Mouse (Mus musculus) neural tube, embryonic 11.5 days (tissue): ENCODE measurements at regions not wholly inside any gene's neighbourhood (a gene's known extent, or its start where the extent isn't known, plus 50 kb on each side); places are given as distances from the start of the nearest gene placed in this dataset.

Experiments used
- ATAC-seq: fragments of 200-750 bp; cut with Nextera tagmentation; 2 replicates; pipeline ENCODE4 v1.8.0; 2017; ENCODE audit warnings: moderate number of reproducible peaks, mild to moderate bottlenecking, moderate TSS enrichment, moderate library complexity; ENCODE audit not compliant: insufficient read depth, low FRiP score, low TSS enrichment
- DNase-seq: peaks from one replicate; pipeline ENCODE4 v3.0.0-alpha.2; 2015; ENCODE audit warnings: low spot score
- H3K27ac ChIP-seq: fragments of 300-500 bp; sonication (generic); 2 replicates; pipeline ENCODE4 v1.5.1; 2014; ENCODE audit warnings: low read depth, mild to moderate bottlenecking, low read length
- H3K27me3 ChIP-seq: fragments of 300-500 bp; sonication (generic); 2 replicates; pipeline ENCODE4 v1.6.1; 2014; ENCODE audit warnings: mild to moderate bottlenecking, low read length, mixed read lengths; ENCODE audit not compliant: control insufficient read depth, insufficient read depth
- H3K36me3 ChIP-seq: fragments of 300-500 bp; sonication (generic); 2 replicates; pipeline ENCODE4 v1.6.1; 2014; ENCODE audit warnings: mild to moderate bottlenecking, low read length, moderate library complexity, mixed read lengths; ENCODE audit not compliant: control insufficient read depth, insufficient read depth
- H3K4me1 ChIP-seq: fragments of 300-500 bp; sonication (generic); 2 replicates; pipeline ENCODE4 v1.6.1; 2014; ENCODE audit warnings: low read length, mixed read lengths; ENCODE audit not compliant: control insufficient read depth, insufficient read depth
- H3K4me2 ChIP-seq: fragments of 300-500 bp; sonication (generic); 2 replicates; pipeline ENCODE4 v1.6.1; 2014; ENCODE audit warnings: low read depth, mild to moderate bottlenecking, moderate library complexity
- H3K4me3 ChIP-seq: fragments of 300-500 bp; sonication (generic); 2 replicates; pipeline ENCODE4 v1.5.1; 2014; ENCODE audit warnings: low read depth, low read length
- H3K9ac ChIP-seq: fragments of 300-500 bp; sonication (generic); 2 replicates; pipeline ENCODE4 v1.6.1; 2014; ENCODE audit warnings: mild to moderate bottlenecking, low read length
- H3K9me3 ChIP-seq: fragments of 300-500 bp; sonication (generic); 2 replicates; pipeline ENCODE4 v1.6.1; 2016; ENCODE audit warnings: low read length; ENCODE audit not compliant: control insufficient read depth
- WGBS: fragments of 180-500 bp; shearing (Covaris S2); extraction: QIAGEN DNeasy Blood & Tissue Kit; methylation state at CpG from one replicate; pipeline ENCODE4 v1.1.7; 2014; 5-methylcytosine and 5-hydroxymethylcytosine counted together

GRCm38 (mm10) chr4:125439856-125440255, 50.6 kb upstream of the Grik3 start:
- WGBS: 27% methylated on average over 9 of the region's 9 CpGs
- Histone ChIP-seq H3K9ac (no peak overlapping the region), H3K4me3 (no peak overlapping the region), H3K27me3 (no peaks in the 10 kb centered on the region), H3K36me3 (no peaks in the 10 kb centered on the region), H3K4me2 (no peak overlapping the region), H3K4me1 (0 out of 2 replicates have a peak, but pooled peaks cover 5% of the 10 kb centered on the region), H3K9me3 (no peaks in the 10 kb centered on the region), H3K27ac (no peak overlapping the region)
- ATAC-seq (no peak), DNase-seq (no peak)

DNA sequence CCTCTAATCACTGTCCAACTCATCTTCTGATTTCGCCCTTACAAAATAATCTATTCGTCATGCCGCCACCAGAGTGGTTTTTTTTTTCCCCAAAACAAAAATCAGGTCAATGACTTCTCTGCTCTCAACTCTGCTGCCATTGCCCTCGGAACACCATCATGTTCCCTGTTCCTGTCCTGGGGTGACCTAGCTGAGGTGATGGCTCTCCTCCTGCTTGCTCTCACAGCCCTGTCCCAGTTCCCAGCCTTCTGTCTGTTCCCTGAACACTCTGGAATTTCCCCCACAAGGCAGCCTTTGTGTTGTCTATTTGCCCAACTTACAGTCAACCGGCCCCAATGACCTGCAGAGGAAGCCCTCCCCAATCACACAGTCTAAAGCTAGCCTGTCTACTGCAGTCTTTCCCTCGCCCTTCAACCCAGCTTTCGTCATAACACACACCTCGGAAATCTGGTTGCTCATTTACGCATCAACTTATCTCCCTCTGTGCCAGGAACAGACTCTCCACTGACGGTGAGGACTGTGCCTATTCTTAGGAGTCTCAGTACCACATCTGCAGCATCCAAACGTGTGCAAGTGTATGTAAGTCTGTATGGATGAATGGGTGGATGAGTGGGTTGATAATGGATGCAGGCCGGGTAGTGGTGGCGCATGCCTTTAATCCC, 53.2 kb upstream of the Grik3 start:
- Histone ChIP-seq H3K4me2 (no peak overlapping the region), H3K27ac (no peak overlapping the region), H3K9ac (no peak overlapping the region), H3K27me3 (no peaks in the 10 kb centered on the region), H3K4me3 (no peak overlapping the region), H3K36me3 (no peaks in the 10 kb centered on the region), H3K4me1 (0 out of 2 replicates have a peak, but pooled peaks cover 5% of the 10 kb centered on the region), H3K9me3 (no peaks in the 10 kb centered on the region)
- ATAC-seq: no peak
- DNase-seq: no peak
- WGBS: 83% methylated on average over 13 of the region's 13 CpGs

GRCm38 (mm10) chr4:125433511-125433910, 57.0 kb upstream of the Grik3 start:
- 28% methylated on average over 3 of the region's 3 CpGs for WGBS
- no peak for ATAC-seq
- no peak overlapping the region for H3K27ac ChIP-seq

GRCm38 (mm10) chr4:125431648-125432047, 58.9 kb upstream of the Grik3 start:
- Histone ChIP-seq H3K27ac (no peak overlapping the region), H3K4me3 (no peak overlapping the region), H3K36me3 (no peaks in the 10 kb centered on the region), H3K9ac (no peak overlapping the region), H3K9me3 (no peaks in the 10 kb centered on the region), H3K4me2 (no peak overlapping the region), H3K4me1 (no peaks in the 10 kb centered on the region), H3K27me3 (no peaks in the 10 kb centered on the region)
- no peak for ATAC-seq
- DNase-seq: no peak

More at GRCm38 (mm10) chr4:125433511-125433910, 57.0 kb upstream of the Grik3 start:
- DNase-seq: no peak
- Histone ChIP-seq H3K9ac (no peak overlapping the region), H3K9me3 (no peaks in the 10 kb centered on the region), H3K4me3 (no peak overlapping the region), H3K4me2 (no peak overlapping the region), H3K27me3 (no peaks in the 10 kb centered on the region), H3K4me1 (no peaks in the 10 kb centered on the region), H3K36me3 (no peaks in the 10 kb centered on the region)

DNA sequence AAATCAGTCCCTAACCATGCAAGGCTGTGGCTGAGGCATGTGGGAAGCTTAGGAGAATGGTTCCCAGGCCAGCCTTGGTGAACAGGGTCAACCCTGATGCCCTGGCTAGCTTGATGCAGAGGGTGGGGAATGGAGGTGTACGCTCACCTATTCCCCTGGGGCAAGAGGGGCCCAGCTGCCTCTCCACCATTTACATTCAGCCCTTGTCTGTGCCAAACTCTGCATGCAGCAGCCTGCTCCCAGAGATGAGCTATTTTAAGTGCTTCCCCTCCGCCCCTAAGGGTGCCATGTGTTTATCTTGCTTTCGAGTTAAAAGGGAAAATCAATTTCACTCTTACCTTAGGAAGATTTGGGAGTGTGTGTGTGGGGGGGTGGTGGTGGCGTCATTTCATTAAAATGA, 59.7 kb upstream of the Grik3 start:
- no peak overlapping the region for H3K4me2 ChIP-seq
- 70% methylated on average over 4 of the region's 4 CpGs for WGBS

DNA sequence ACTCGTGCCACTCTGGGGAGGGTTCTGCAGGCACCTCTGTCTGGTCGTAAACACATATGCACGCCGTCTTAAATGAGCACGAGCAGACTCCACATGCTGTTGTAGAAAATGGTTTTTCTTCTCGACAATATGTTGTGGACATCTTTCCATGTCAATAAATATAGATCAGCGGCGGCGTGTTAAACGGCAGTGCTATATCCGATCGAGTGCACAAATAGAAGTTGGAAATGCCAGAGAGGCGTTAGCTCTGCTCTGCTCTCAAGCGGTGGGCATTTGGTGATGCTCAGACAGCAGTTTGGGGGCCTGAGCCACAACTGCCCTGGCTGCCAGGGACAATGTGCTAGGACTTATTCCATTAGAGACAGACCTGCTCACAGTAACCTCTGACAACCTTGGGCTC, 61.8 kb upstream of the Grik3 start:
- H3K4me3 ChIP-seq: no peak overlapping the region
- H3K4me1 ChIP-seq: no peaks in the 10 kb centered on the region
- DNase-seq: no peak
- ATAC-seq: no peak
- H3K9me3 ChIP-seq: no peaks in the 10 kb centered on the region
- no peak overlapping the region for H3K4me2 ChIP-seq
- no peaks in the 10 kb centered on the region for H3K36me3 ChIP-seq
- H3K9ac ChIP-seq: no peak overlapping the region
- no peak overlapping the region for H3K27ac ChIP-seq
- 88% methylated on average over 14 of the region's 14 CpGs for WGBS
- H3K27me3 ChIP-seq: no peaks in the 10 kb centered on the region

More for the DNA sequence above, 59.7 kb upstream of the Grik3 start:
- Histone ChIP-seq H3K4me3 (no peak overlapping the region), H3K4me1 (no peaks in the 10 kb centered on the region), H3K9ac (no peak overlapping the region), H3K27ac (no peak overlapping the region), H3K36me3 (no peaks in the 10 kb centered on the region), H3K9me3 (no peaks in the 10 kb centered on the region), H3K27me3 (no peaks in the 10 kb centered on the region)
- ATAC-seq (no peak), DNase-seq (no peak)

- H3K27me3 ChIP-seq: no peaks in the 10 kb centered on the region
- H3K4me3 ChIP-seq: no peak overlapping the region
- H3K4me2 ChIP-seq: no peak overlapping the region
- ATAC-seq: no peak
- H3K4me1 ChIP-seq: no peaks in the 10 kb centered on the region
- H3K9me3 ChIP-seq: no peaks in the 10 kb centered on the region
- WGBS: 56% methylated on average over 5 of the region's 5 CpGs
- H3K36me3 ChIP-seq: no peaks in the 10 kb centered on the region
- DNase-seq: no peak
- H3K9ac ChIP-seq: no peak overlapping the region
- H3K27ac ChIP-seq: no peak overlapping the region
These were observed 69.8 kb upstream of the Grik3 start for GRCm38 (mm10) chr4:125420561-125421241.

DNA sequence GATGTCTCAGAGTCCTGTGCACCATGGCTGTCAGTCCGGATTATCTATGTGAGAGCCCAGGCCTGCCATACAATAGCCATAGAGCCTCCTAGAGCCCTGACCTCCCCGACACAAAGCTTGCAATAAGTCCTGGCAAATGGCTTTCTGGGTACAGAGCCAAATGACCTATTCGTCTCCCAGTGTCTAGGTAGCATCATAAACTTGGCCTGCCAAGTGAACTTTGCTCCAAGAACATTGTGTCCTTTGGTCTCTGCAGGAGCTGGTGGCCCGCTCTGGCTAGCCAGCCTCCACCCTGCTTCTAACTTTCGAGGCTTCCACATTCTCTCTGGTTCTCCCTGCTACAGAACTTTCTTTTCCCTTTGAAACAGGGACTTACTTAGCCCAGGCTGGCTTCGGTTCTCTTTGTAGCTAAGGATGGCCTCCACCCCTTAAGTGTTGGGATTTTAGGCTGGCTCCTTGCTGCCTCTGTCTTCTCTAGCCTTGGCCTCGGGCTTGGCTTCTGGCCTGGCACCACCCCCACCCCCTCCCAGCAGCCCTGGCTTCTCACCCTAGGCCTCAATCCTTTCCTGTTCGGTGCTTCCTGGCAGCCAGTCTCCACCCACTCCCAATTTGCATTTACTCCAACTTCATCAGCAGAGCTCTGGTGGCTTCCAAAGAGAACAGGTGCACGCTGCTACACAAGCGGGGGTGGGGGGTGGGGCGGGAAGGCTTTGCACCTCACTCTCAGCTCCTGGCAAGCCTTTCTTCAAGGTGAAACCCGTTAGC, 70.8 kb upstream of the Grik3 start:
- no peak for DNase-seq
- WGBS: 44% methylated on average over 12 of the region's 12 CpGs
- no peaks in the 10 kb centered on the region for H3K27me3 ChIP-seq

More for the DNA sequence above, 70.8 kb upstream of the Grik3 start:
- Histone ChIP-seq H3K9ac (no peak overlapping the region), H3K9me3 (no peaks in the 10 kb centered on the region), H3K4me1 (peaks cover 4% of the 10 kb centered on the region; the same call in 1 of the 2 replicates), H3K36me3 (no peaks in the 10 kb centered on the region), H3K4me3 (no peak overlapping the region), H3K27ac (no peak overlapping the region), H3K4me2 (no peak overlapping the region)
- ATAC-seq: no peak
